Mouse (Mus musculus) ES-Bruce4 (cell line): Measurements from ENCODE around the gene Ift81. TPM values are rescaled to one million over a fixed set of nuclear protein-coding genes. Genes with fewer than 3 reads are reported as not detected.
A peak's percentile ranks its signal among the peaks of the same experiment; 100 is the strongest.

Source experiments
- H3K27ac ChIP-seq: 2 replicates; pipeline ENCODE4 v1.5.1; 2012; ENCODE audit warnings: low read length, inconsistent platforms; ENCODE audit not compliant: insufficient read depth
- H3K27me3 ChIP-seq: 2 replicates; pipeline ENCODE4 v1.6.1; 2012; ENCODE audit warnings: mild to moderate bottlenecking, low read length, inconsistent platforms; ENCODE audit not compliant: control insufficient read depth, poor library complexity, insufficient read depth, severe bottlenecking
- H3K36me3 ChIP-seq: 2 replicates; pipeline ENCODE4 v1.6.1; 2012; ENCODE audit warnings: inconsistent platforms, mild to moderate bottlenecking, low read length, moderate library complexity; ENCODE audit not compliant: control insufficient read depth, poor library complexity, insufficient read depth, severe bottlenecking
- H3K4me1 ChIP-seq: one replicate; pipeline ENCODE4 v1.8.1; 2011; ENCODE audit warnings: low read length; ENCODE audit not compliant: control insufficient read depth, insufficient read depth
- H3K4me3 ChIP-seq: 2 replicates; pipeline ENCODE4 v1.5.1; 2011; ENCODE audit warnings: low read depth, mild to moderate bottlenecking, low read length
- H3K9ac ChIP-seq: 2 replicates; pipeline ENCODE4 v1.6.1; 2012; ENCODE audit warnings: low read depth, mild to moderate bottlenecking, inconsistent platforms; ENCODE audit not compliant: poor library complexity, severe bottlenecking
- H3K9me3 ChIP-seq: replicated peaks from 2 replicates; pipeline ENCODE4 v1.6.1; 2012; ENCODE audit warnings: mild to moderate bottlenecking, low read length, inconsistent platforms; ENCODE audit not compliant: control insufficient read depth, poor library complexity, insufficient read depth, severe bottlenecking
- CTCF ChIP-seq: IDR thresholded peaks from one replicate; pipeline ENCODE4 v1.8.1; 2011; ENCODE audit warnings: low read depth, low read length
- EP300 ChIP-seq: IDR thresholded peaks from 2 replicates; pipeline ENCODE4 v1.6.1; 2011; ENCODE audit warnings: low read depth, low read length; ENCODE audit not compliant: insufficient read depth
- POLR2A ChIP-seq: IDR thresholded peaks from one replicate; pipeline ENCODE4 v1.8.1; 2011; ENCODE audit warnings: low read length; ENCODE audit not compliant: insufficient read depth
- polyA plus RNA-seq: library from polyadenylated mRNA; stranded (reverse); fragments of >200 nt; gene quantifications from 2 replicates; pipeline ENCODE4 v1.2.4, GENCODE M21; 2011; ENCODE audit warnings: low read depth; ENCODE audit not compliant: missing spikeins, insufficient read depth, insufficient read length

Gene Ift81
- polyA plus RNA-seq, 1 experiment = 36.9 TPM

GRCm38 (mm10) chr5:122645290-122645689 lies 31.0 kb upstream of the Ift81 start:
- Histone ChIP-seq H3K9me3 (no peaks in the 10 kb centered on the region), H3K27me3 (no peaks in the 10 kb centered on the region), H3K36me3 (no peaks in the 10 kb centered on the region), H3K27ac (no peak overlapping the region), H3K9ac (no peak overlapping the region), H3K4me3 (no peak overlapping the region), H3K4me1 (no peaks in the 10 kb centered on the region)
- TF ChIP-seq POLR2A = no peak
- no peak for TF ChIP-seq EP300
- no peak for TF ChIP-seq CTCF

- TF ChIP-seq EP300 (no peak), CTCF (no peak), POLR2A (no peak)
- H3K9ac ChIP-seq = peak overlapping the region; percentile 16; the same call in 1 of the 2 replicates
Measured at GRCm38 (mm10) chr5:122644111-122644607, 29.8 kb upstream of the Ift81 start.

GRCm38 (mm10) chr5:122643701-122644100 lies 29.4 kb upstream of the Ift81 start, which contains the start of gene P2rx7:
Gene P2rx7 (plus strand): TSS chr5:122643911.
- no peaks in the 10 kb centered on the region for H3K27me3 ChIP-seq
- H3K36me3 ChIP-seq = no peaks in the 10 kb centered on the region
- no peaks in the 10 kb centered on the region for H3K9me3 ChIP-seq
- no peaks in the 10 kb centered on the region for H3K4me1 ChIP-seq
- no peak within 1 kb of the TSS for H3K27ac ChIP-seq
- no peak for TF ChIP-seq POLR2A
- no peak for TF ChIP-seq EP300
- TF ChIP-seq CTCF = no peak
- peak within 1 kb of the TSS; percentile 16; the same call in 1 of the 2 replicates for H3K9ac ChIP-seq
- peak within 1 kb of the TSS; percentile 24 for H3K4me3 ChIP-seq

More at GRCm38 (mm10) chr5:122644111-122644607, 29.8 kb upstream of the Ift81 start:
- no peaks in the 10 kb centered on the region for H3K36me3 ChIP-seq
- no peaks in the 10 kb centered on the region for H3K27me3 ChIP-seq
- H3K4me1 ChIP-seq = no peaks in the 10 kb centered on the region
- H3K4me3 ChIP-seq = peak overlapping the region; percentile 24
- no peaks in the 10 kb centered on the region for H3K9me3 ChIP-seq
- H3K27ac ChIP-seq = no peak overlapping the region

DNA sequence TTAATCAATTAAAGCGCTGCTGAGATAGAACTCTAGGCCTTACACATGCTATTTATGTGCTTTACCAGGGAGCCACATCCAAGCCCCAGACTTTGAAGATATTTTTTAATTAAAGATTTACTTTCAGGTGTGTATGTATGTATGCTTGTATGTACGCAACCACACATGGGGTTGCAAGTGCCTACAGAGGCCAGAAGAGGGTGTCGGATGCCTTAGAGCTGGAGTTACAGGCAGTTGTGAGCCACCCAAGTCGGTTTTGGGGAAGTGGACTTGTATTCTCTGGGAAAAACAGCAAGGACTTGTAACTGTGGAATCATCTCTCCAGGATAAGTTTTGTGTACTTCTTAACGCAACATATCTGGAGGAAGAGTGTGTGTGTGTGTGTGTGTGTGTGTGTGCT lies 25.7 kb upstream of the Ift81 start:
- H3K9ac ChIP-seq = no peak overlapping the region
- no peaks in the 10 kb centered on the region for H3K9me3 ChIP-seq
- H3K27me3 ChIP-seq = no peaks in the 10 kb centered on the region
- no peak overlapping the region for H3K4me3 ChIP-seq
- TF ChIP-seq CTCF = peak; percentile 16
- no peak for TF ChIP-seq EP300
- H3K4me1 ChIP-seq = no peaks in the 10 kb centered on the region
- no peak overlapping the region for H3K27ac ChIP-seq
- H3K36me3 ChIP-seq = no peaks in the 10 kb centered on the region

DNA sequence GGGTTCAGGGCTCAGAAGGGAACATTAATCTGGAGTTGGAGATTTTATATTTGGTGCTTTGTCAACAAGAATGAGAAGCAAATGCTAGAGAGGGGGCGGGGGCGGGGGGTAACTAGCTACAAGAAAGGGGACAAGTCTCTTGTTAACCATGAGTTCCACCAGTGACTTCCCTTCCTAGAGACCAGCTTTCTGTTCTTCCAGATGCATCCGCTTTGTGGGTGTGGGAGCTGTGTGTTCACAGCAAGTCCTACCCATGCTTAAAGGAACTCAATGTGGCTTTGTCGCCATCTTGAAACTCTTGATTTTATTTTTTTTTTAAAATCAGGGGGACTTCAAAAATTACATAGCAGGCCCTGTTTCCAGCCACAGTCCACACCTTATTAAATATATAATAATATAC lies 25.2 kb upstream of the Ift81 start:
- no peak overlapping the region for H3K9ac ChIP-seq
- no peaks in the 10 kb centered on the region for H3K9me3 ChIP-seq
- no peaks in the 10 kb centered on the region for H3K4me1 ChIP-seq
- no peak overlapping the region for H3K4me3 ChIP-seq
- H3K36me3 ChIP-seq = no peaks in the 10 kb centered on the region
- no peaks in the 10 kb centered on the region for H3K27me3 ChIP-seq
- H3K27ac ChIP-seq = no peak overlapping the region
- no peak for TF ChIP-seq POLR2A
- no peak for TF ChIP-seq EP300
- TF ChIP-seq CTCF = no peak

DNA sequence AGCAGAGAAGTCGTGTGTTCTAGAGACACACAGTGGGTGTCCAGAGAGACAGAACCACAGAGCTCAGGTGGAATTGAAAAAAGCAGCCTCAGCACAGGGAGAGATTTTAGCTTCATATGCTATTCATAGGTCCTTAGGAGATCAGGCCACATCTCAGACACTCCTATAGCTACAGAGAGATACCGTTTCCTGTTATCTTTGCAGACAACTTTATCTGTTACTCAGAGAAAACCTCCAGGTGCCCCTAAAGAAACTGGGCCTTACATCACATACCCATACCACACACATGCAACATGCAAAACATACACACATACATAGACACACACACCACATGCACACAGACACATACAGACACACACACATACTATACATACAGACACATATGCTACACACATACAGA lies 24.0 kb upstream of the Ift81 start:
- H3K9me3 ChIP-seq = no peaks in the 10 kb centered on the region
- TF ChIP-seq EP300 (no peak), POLR2A (no peak), CTCF (no peak)
- no peak overlapping the region for H3K27ac ChIP-seq
- no peak overlapping the region for H3K9ac ChIP-seq
- no peak overlapping the region for H3K4me3 ChIP-seq
- no peaks in the 10 kb centered on the region for H3K27me3 ChIP-seq
- H3K36me3 ChIP-seq = no peaks in the 10 kb centered on the region
- no peaks in the 10 kb centered on the region for H3K4me1 ChIP-seq

DNA sequence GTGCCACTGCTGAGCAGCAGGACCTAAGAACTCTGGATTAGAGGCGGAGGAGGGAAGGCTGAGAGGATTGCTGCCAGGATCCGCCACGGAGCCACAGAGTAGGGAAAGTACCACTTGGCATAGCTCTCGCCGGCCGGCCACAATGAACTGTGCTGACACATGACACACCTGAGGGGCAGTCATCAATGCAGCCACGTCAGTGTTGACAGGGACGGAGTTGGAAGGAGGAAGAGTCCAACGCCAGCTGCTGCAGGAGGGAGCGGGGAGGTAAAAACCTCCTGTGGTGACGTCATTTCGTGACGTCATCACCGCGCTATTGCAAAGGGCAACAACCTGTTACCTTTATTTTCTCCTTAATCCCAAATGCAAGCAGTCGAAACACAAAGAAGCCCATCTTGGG lies 22.6 kb upstream of the Ift81 start:
- Histone ChIP-seq H3K27me3 (no peaks in the 10 kb centered on the region), H3K4me1 (no peaks in the 10 kb centered on the region), H3K36me3 (no peaks in the 10 kb centered on the region), H3K27ac (no peak overlapping the region), H3K4me3 (no peak overlapping the region), H3K9me3 (no peaks in the 10 kb centered on the region), H3K9ac (no peak overlapping the region)
- TF ChIP-seq POLR2A (no peak), EP300 (no peak), CTCF (no peak)
